12 mouse cellular contexts compared by ENCODE assay signal in the genomic region with DNA sequence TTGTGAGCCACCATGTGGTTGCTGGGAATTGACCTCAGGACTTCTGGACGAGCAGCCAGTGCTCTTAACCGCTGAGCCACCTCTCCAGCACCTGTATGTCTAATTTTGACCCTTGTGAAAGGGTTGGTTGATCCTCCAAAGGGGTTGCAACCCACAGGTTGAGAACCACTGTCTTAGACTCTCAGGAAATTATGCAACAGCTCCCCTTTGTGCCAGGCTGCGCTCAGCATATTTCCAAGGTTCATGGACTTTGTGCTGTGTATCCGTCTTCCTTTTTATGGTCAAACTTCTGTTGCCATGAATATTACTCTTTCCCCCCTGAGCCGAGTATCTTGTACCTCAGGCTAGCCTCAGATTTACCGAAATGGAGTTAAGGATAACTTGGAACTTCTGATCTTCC.
"Had no signal": no experiment of that assay in that cellular context is flagged by ENCODE, and none has a peak within 500 bp of the region (broad histone marks: within the 10 kb centered on the region; RNA-seq: fewer than 3 reads in every experiment).

No protein-coding gene starts in this region.

- H3K4me1 ChIP-seq: hindbrain, embryonic 12.5 days; limb, embryonic 15.5 days; liver, embryonic 13.5 days; neural tube, embryonic 12.5 days had no signal

- H3K9me3 ChIP-seq: hindbrain, embryonic 12.5 days; limb, embryonic 15.5 days; liver, embryonic 13.5 days; neural tube, embryonic 12.5 days had no signal

- H3K4me3 ChIP-seq: hindbrain, embryonic 12.5 days; limb, embryonic 15.5 days; liver, embryonic 13.5 days; neural tube, embryonic 12.5 days had no signal

- H3K27me3 ChIP-seq: hindbrain, embryonic 12.5 days; limb, embryonic 15.5 days; liver, embryonic 13.5 days; neural tube, embryonic 12.5 days had no signal

- H3K9ac ChIP-seq: hindbrain, embryonic 12.5 days; limb, embryonic 15.5 days; liver, embryonic 13.5 days; neural tube, embryonic 12.5 days had no signal

- H3K4me2 ChIP-seq: hindbrain, embryonic 12.5 days; limb, embryonic 15.5 days; liver, embryonic 13.5 days; neural tube, embryonic 12.5 days had no signal

- DNase-seq: layer of hippocampus, adult 9-11 months; layer of hippocampus, postnatal 36 days; liver, embryonic 13.5 days; lung, adult 18-20 months; midbrain, embryonic 14.5 days; right cerebral cortex, postnatal 14 days; thymus, postnatal 36 days had no signal

- ATAC-seq: hindbrain, embryonic 16.5 days; inflammation-experienced regulatory T-cells, adult 6 months had no signal

- H3K27ac ChIP-seq: hindbrain, embryonic 12.5 days; limb, embryonic 15.5 days; liver, embryonic 13.5 days; neural tube, embryonic 12.5 days had no signal
